Mouse (Mus musculus) kidney, adult 2 months (tissue): ENCODE measurements around the gene Gm3854.

Source experiments
- CTCF ChIP-seq: fragments of 200-500 bp; conservative IDR thresholded peaks from 2 replicates; pipeline ENCODE4 v1.5.1; 2011; ENCODE audit warnings: low read depth, mild to moderate bottlenecking, control low read depth, low read length, moderate library complexity, mixed read lengths; ENCODE audit not compliant: insufficient read depth, insufficient read length
- POLR2A ChIP-seq: fragments of 200-500 bp; IDR thresholded peaks from one replicate; pipeline ENCODE4 v1.6.1; 2011; ENCODE audit warnings: low read depth, low read length, control low read depth

- TF ChIP-seq POLR2A (no peak), CTCF (no peak)
Observed at GRCm38 (mm10) chr7:6343501-6344071, at the start of gene Gm3854.
